Mouse (Mus musculus) cortical plate, adult 2 months (tissue): ENCODE measurements around the gene BC034090.

Experiments used
- CTCF ChIP-seq: fragments of 200-500 bp; IDR thresholded peaks from 2 replicates; pipeline ENCODE4 v1.5.1; 2011; ENCODE audit warnings: mild to moderate bottlenecking, control low read depth, low read length; ENCODE audit not compliant: insufficient read depth; ENCODE audit errors: extremely low read depth
- POLR2A ChIP-seq: fragments of 200-500 bp; IDR thresholded peaks from 2 replicates; pipeline ENCODE4 v1.6.1; 2011; ENCODE audit warnings: mild to moderate bottlenecking, low read length, control low read depth; ENCODE audit not compliant: insufficient read depth; ENCODE audit errors: extremely low read depth

DNA sequence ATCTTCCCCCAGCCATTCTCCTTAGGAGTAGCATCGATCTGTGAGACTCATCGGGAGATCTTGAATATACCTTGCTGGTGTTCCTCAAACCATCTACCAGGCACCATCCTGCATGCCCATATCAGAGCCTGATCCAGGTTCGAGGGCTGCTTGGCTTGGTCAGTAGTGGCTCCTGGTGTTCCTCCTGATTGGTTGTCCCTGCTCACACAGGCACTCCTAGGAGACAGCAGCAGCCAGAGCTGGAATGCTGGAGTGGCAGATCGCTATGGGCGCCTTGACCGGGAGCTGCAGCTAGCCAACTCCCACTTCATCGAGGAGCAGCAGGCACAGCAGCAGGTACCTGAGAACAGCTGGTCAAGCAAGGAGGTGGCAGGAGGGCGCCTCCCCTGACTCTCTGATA lies 53.0 kb downstream of the BC034090 start:
- no peak for TF ChIP-seq CTCF
- no peak for TF ChIP-seq POLR2A
